Mouse (Mus musculus): ENCODE results near the gene Adgrg5. TPM values are rescaled to one million over a fixed set of nuclear protein-coding genes. Genes with fewer than 3 reads are reported as not detected.

Adgrg5 gene
- polyA plus RNA-seq, 1 experiment from 2014 or later, result 0.15 TPM

DNA sequence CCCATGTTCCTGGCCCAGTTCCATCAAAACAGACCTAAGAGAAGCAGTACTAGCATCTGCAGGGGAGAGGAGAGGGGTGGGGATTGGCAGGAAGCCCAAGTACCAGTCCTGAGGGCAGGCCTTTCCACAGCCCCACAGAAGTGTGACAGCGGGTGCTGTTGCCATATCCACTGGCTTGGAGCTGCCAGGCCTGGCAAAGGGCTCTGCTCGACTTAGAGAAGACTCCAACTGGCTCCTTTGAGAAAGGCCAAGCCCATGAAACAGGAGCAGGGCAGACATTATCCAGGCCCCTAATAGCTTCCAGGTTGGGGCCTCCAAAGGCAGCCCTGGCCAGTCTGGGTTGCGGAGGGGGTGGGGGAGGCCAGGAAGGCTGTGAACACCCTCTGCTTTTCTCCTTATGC lies 8.8 kb upstream of the Adgrg5 start:
- H3K9me3 ChIP-seq (ENCODE audit: control insufficient read depth, low read length), result no peaks in the 10 kb centered on the region
- no peak overlapping the region for H3K4me3 ChIP-seq (ENCODE audit: low read length)
- 0 out of 2 replicates have a peak overlapping the region, but pooled peaks have one; percentile 7 for H3K4me2 ChIP-seq (ENCODE audit: low read depth, low read length)
- peaks cover 9% of the 10 kb centered on the region; the same call in 1 of the 2 replicates for H3K36me3 ChIP-seq (ENCODE audit: control insufficient read depth, insufficient read depth, low read length)
- peak overlapping the region; percentile 35 for H3K27ac ChIP-seq (ENCODE audit: low read length)
- ATAC-seq (ENCODE audit: low read depth), result peak; percentile 21
- H3K4me1 ChIP-seq (replicated peaks; ENCODE audit: control insufficient read depth, insufficient read depth, low read length), result peaks cover 43% of the 10 kb centered on the region
- no peaks in the 10 kb centered on the region for H3K27me3 ChIP-seq (ENCODE audit: control insufficient read depth, insufficient read depth, low read depth, low read length)
- peak overlapping the region; percentile 6; the same call in 1 of the 2 replicates for H3K9ac ChIP-seq (ENCODE audit: low read length)
- WGBS, result 29% methylated on average over 3 of the region's 3 CpGs

DNA sequence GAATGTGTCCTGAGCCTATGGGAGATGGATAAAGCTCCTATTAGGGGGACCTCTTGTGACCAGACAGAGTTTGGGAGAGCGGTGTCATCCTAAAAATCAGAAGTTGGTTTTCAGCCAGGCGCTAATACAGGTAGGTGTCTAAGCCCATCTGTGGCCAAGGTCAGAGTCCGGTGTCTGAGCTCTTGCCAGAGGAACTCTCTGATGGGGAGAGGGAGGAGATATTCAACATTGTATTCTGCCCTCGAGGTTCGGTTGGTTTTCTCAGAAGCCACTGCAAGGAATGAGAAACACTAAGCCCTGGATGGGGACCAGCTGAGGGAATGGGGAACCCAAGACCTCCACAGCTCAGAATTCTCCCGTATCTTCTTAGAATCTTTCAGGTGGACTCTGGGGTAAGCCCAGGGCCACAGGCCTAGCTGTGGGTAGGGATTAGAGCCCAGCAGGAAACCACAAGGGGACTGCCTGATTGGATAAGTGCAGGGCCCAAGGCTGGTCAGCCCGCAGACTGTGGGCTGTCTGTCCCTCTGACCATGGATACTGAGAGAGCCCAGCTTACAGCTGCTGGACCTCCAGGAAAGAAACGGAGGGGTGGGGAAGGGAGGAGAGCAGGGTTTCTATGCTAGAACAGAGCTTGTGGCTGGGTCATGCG lies 7.1 kb upstream of the Adgrg5 start:
- Histone ChIP-seq H3K4me3 (ENCODE audit: low read length) (peak overlapping the region; percentile 82), H3K27ac (ENCODE audit: low read length) (peak overlapping the region; percentile 3; the same call in 1 of the 2 replicates), H3K4me2 (ENCODE audit: low read depth, low read length) (peak overlapping the region; percentile 83), H3K27me3 (ENCODE audit: control insufficient read depth, insufficient read depth, low read depth, low read length) (no peaks in the 10 kb centered on the region), H3K9ac (ENCODE audit: low read length) (peak overlapping the region; percentile 62), H3K36me3 (ENCODE audit: control insufficient read depth, insufficient read depth, low read length) (peaks cover 3% of the 10 kb centered on the region; the same call in 1 of the 2 replicates), H3K9me3 (ENCODE audit: control insufficient read depth, low read length) (no peaks in the 10 kb centered on the region), H3K4me1 (replicated peaks; ENCODE audit: control insufficient read depth, insufficient read depth, low read length) (peaks cover 42% of the 10 kb centered on the region)
- WGBS, result 50% methylated on average over 9 of the region's 9 CpGs
- no peak for ATAC-seq (ENCODE audit: low read depth)

- 0 out of 2 replicates have a peak, but pooled peaks cover 2% of the 10 kb centered on the region for H3K36me3 ChIP-seq (ENCODE audit: control insufficient read depth, insufficient read depth, low read length)
- H3K4me1 ChIP-seq (replicated peaks; ENCODE audit: control insufficient read depth, insufficient read depth, low read length), result peaks cover 40% of the 10 kb centered on the region
- H3K4me2 ChIP-seq (ENCODE audit: low read depth, low read length), result peak overlapping the region; percentile 83
- H3K9me3 ChIP-seq (ENCODE audit: control insufficient read depth, low read length), result no peaks in the 10 kb centered on the region
- H3K27me3 ChIP-seq (ENCODE audit: control insufficient read depth, insufficient read depth, low read depth, low read length), result no peaks in the 10 kb centered on the region
- peak; percentile 25 for ATAC-seq (ENCODE audit: low read depth)
- H3K4me3 ChIP-seq (ENCODE audit: low read length), result peak overlapping the region; percentile 82
- peak overlapping the region; percentile 48 for H3K27ac ChIP-seq (ENCODE audit: low read length)
- 4% methylated on average over 10 of the region's 10 CpGs for WGBS
- H3K9ac ChIP-seq (ENCODE audit: low read length), result peak overlapping the region; percentile 62
Observed at GRCm38 (mm10) chr8:94916960-94917324, 6.6 kb upstream of the Adgrg5 start.

GRCm38 (mm10) chr8:94917352-94917751 lies 6.1 kb upstream of the Adgrg5 start:
- 0 out of 2 replicates have a peak, but pooled peaks cover 2% of the 10 kb centered on the region for H3K36me3 ChIP-seq (ENCODE audit: control insufficient read depth, insufficient read depth, low read length)
- H3K4me3 ChIP-seq (ENCODE audit: low read length), result peak overlapping the region; percentile 82
- ATAC-seq (ENCODE audit: low read depth), result peak; percentile 98
- no peaks in the 10 kb centered on the region for H3K27me3 ChIP-seq (ENCODE audit: control insufficient read depth, insufficient read depth, low read depth, low read length)
- WGBS, result under 1% methylated on average over 27 of the region's 27 CpGs
- peak overlapping the region; percentile 83 for H3K4me2 ChIP-seq (ENCODE audit: low read depth, low read length)
- H3K4me1 ChIP-seq (replicated peaks; ENCODE audit: control insufficient read depth, insufficient read depth, low read length), result peaks cover 40% of the 10 kb centered on the region
- H3K27ac ChIP-seq (ENCODE audit: low read length), result peak overlapping the region; percentile 86
- peak overlapping the region; percentile 91 for H3K9ac ChIP-seq (ENCODE audit: low read length)
- no peaks in the 10 kb centered on the region for H3K9me3 ChIP-seq (ENCODE audit: control insufficient read depth, low read length)

- peak; percentile 69 for ATAC-seq (ENCODE audit: low read depth)
- Histone ChIP-seq H3K4me1 (replicated peaks; ENCODE audit: control insufficient read depth, insufficient read depth, low read length) (peaks cover 44% of the 10 kb centered on the region), H3K9me3 (ENCODE audit: control insufficient read depth, low read length) (no peaks in the 10 kb centered on the region), H3K9ac (ENCODE audit: low read length) (peak within 1 kb of the TSS; percentile 91), H3K4me3 (ENCODE audit: low read length) (peak within 1 kb of the TSS; percentile 82), H3K27ac (ENCODE audit: low read length) (peak within 1 kb of the TSS; percentile 86), H3K36me3 (ENCODE audit: control insufficient read depth, insufficient read depth, low read length) (no peaks in the 10 kb centered on the region), H3K27me3 (ENCODE audit: control insufficient read depth, insufficient read depth, low read depth, low read length) (no peaks in the 10 kb centered on the region), H3K4me2 (ENCODE audit: low read depth, low read length) (peak within 1 kb of the TSS; percentile 83)
- 3% methylated on average over 37 of the region's 51 CpGs for WGBS
Observed at GRCm38 (mm10) chr8:94917851-94918495, 5.5 kb upstream of the Adgrg5 start, which contains the start of gene Ccdc102a. Gene Ccdc102a, minus strand, starts transcription at chr8:94918098.

GRCm38 (mm10) chr8:94919256-94919655 lies 4.2 kb upstream of the Adgrg5 start:
- ATAC-seq (ENCODE audit: low read depth), result no peak
- Histone ChIP-seq H3K36me3 (ENCODE audit: control insufficient read depth, insufficient read depth, low read length) (no peaks in the 10 kb centered on the region), H3K4me2 (ENCODE audit: low read depth, low read length) (no peak overlapping the region), H3K9ac (ENCODE audit: low read length) (no peak overlapping the region), H3K27ac (ENCODE audit: low read length) (no peak overlapping the region), H3K4me1 (replicated peaks; ENCODE audit: control insufficient read depth, insufficient read depth, low read length) (peaks cover 33% of the 10 kb centered on the region), H3K4me3 (ENCODE audit: low read length) (no peak overlapping the region), H3K9me3 (ENCODE audit: control insufficient read depth, low read length) (no peaks in the 10 kb centered on the region), H3K27me3 (ENCODE audit: control insufficient read depth, insufficient read depth, low read depth, low read length) (no peaks in the 10 kb centered on the region)

DNA sequence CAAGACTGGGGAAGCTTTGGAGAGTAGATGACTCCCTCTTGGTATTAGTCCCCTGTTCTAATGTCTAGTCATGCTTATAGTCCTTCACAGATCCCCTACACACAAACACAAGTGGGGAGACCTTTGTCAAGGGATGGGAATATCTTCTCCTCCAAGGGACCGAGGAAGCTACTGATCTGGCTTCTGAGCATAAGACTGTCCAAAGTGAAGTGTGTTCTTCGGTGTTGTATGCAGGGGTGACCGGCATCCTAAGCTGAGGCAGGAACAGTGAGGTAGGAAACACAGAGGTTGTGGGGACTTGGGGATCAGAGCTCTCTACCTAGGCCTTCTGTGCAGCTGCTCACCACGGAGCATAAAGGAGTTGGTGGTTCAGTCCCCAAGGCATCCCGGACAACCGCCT lies 1.3 kb upstream of the Adgrg5 start:
- peaks cover 9% of the 10 kb centered on the region for H3K4me1 ChIP-seq (replicated peaks; ENCODE audit: control insufficient read depth, insufficient read depth, low read length)
- H3K9ac ChIP-seq (ENCODE audit: low read length), result no peak overlapping the region
- H3K4me3 ChIP-seq (ENCODE audit: low read length), result no peak overlapping the region
- no peaks in the 10 kb centered on the region for H3K9me3 ChIP-seq (ENCODE audit: control insufficient read depth, low read length)
- no peak overlapping the region for H3K27ac ChIP-seq (ENCODE audit: low read length)
- WGBS, result 58% methylated on average over 6 of the region's 6 CpGs
- no peak for ATAC-seq (ENCODE audit: low read depth)
- H3K36me3 ChIP-seq (ENCODE audit: control insufficient read depth, insufficient read depth, low read length), result no peaks in the 10 kb centered on the region
- H3K27me3 ChIP-seq (ENCODE audit: control insufficient read depth, insufficient read depth, low read depth, low read length), result no peaks in the 10 kb centered on the region
- no peak overlapping the region for H3K4me2 ChIP-seq (ENCODE audit: low read depth, low read length)

DNA sequence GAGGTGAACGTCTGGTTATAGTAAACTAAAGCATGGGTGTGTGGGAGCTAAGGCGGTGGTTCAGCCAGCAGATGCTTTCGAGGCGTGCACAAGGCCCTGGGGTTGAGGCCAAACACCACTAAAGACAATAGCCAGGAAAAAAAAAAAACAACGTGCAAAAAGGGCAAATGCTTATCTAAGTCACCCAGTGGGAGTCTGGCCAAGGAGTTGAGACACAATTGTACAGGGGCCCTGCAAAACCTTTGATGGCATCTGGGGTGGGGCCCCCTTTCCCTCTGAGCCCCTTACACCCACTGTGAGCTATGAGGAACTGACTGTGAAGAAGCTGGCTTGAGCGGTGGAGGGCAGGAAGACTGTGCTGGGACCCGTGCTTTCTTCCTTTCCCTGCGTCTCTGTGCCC lies 892 bp upstream of the Adgrg5 start:
- Histone ChIP-seq H3K27ac (ENCODE audit: low read length) (no peak overlapping the region), H3K27me3 (ENCODE audit: control insufficient read depth, insufficient read depth, low read depth, low read length) (no peaks in the 10 kb centered on the region), H3K4me2 (ENCODE audit: low read depth, low read length) (no peak overlapping the region), H3K9me3 (ENCODE audit: control insufficient read depth, low read length) (no peaks in the 10 kb centered on the region), H3K36me3 (ENCODE audit: control insufficient read depth, insufficient read depth, low read length) (no peaks in the 10 kb centered on the region), H3K4me1 (replicated peaks; ENCODE audit: control insufficient read depth, insufficient read depth, low read length) (peaks cover 9% of the 10 kb centered on the region), H3K4me3 (ENCODE audit: low read length) (no peak overlapping the region), H3K9ac (ENCODE audit: low read length) (no peak overlapping the region)
- ATAC-seq (ENCODE audit: low read depth), result no peak
- 22% methylated on average over 8 of the region's 8 CpGs for WGBS

DNA sequence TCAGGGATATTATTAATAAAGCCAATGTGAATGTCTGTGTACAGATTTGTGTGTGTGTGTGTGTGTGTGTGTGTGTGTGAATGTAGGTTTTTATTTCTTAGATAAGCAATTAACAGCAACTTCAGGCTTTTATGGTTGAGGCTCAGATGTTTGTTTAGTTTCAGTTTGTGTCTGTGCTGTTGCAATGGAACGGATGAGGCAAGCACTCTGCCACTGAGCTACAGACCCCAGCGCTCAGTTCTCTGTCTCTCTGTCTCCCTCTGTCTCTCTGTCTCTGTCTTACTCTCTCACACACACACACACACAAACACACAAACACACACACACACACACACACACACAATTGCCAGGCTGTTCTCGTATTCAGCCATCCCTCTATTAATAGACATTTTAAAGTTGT lies 4.7 kb downstream of the Adgrg5 start:
- no peak for ATAC-seq (ENCODE audit: low read depth)
- Histone ChIP-seq H3K4me1 (replicated peaks; ENCODE audit: control insufficient read depth, insufficient read depth, low read length) (no peaks in the 10 kb centered on the region), H3K36me3 (ENCODE audit: control insufficient read depth, insufficient read depth, low read length) (no peaks in the 10 kb centered on the region), H3K4me3 (ENCODE audit: low read length) (no peak overlapping the region), H3K9me3 (ENCODE audit: control insufficient read depth, low read length) (no peaks in the 10 kb centered on the region), H3K9ac (ENCODE audit: low read length) (no peak overlapping the region), H3K27me3 (ENCODE audit: control insufficient read depth, insufficient read depth, low read depth, low read length) (no peaks in the 10 kb centered on the region), H3K27ac (ENCODE audit: low read length) (no peak overlapping the region), H3K4me2 (ENCODE audit: low read depth, low read length) (no peak overlapping the region)
- WGBS, result 77% methylated on average over 3 of the region's 3 CpGs
